Mouse (Mus musculus): ENCODE measurements around the gene Msln. TPM values are rescaled to one million over a fixed set of nuclear protein-coding genes. Genes with fewer than 3 reads are reported as not detected.
"Not testable (repeated sequence)": the region's sequence is repeated elsewhere in the genome, so short reads cannot be mapped to it uniquely, and the experiment has no call there.

The Msln gene
- polyA plus RNA-seq, 1 experiment from 2014 or later = 0.75 TPM

DNA sequence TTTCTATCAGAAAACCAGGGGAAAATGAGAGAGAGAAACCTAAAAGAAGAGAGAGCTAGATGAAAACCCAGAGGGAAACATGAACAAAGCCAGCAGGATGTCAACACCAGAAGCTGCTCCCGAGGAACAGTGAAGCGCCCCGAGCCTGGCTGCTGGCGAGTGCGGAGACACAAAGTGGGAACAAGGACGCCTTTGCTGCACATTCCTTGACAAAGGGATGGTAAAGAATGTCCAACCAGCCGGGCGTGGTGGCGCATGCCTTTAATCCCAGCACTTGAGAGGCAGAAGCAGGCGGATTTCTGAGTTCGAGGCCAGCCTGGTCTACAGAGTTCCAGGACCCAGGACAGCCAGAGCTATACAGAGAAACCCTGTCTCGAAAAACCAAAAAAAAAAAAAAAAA, 12.7 kb downstream of the Msln start:
- not testable (repeated sequence) for H3K9me3 ChIP-seq (replicated peaks); H3K36me3 ChIP-seq; H3K4me3 ChIP-seq; H3K4me1 ChIP-seq; H3K27me3 ChIP-seq; H3K4me2 ChIP-seq (replicated peaks); ATAC-seq (ENCODE audit: low FRiP score); H3K27ac ChIP-seq; H3K9ac ChIP-seq
- 71% methylated on average over 12 of the region's 12 CpGs for WGBS

DNA sequence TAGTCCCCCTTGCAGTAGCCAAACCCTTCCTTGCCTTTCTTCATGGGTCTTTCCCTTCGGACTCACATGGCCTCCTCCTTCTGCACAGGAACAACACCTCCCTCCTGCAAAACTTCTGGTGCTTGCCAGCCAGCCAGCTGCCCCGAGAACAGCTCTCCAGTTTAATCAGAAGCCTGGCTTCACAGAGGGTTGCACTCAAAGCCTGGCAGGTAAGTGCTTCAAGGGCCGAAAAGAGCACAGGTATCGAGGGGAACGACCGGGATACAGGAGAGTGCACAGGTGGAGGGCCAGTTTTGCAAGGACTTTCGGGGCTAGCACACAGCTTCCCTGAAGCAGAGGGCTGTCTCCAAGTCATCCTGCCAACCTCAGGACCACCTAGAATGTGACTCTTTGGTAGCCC, 15.3 kb downstream of the Msln start:
- Histone ChIP-seq H3K9me3 (replicated peaks) (no peaks in the 10 kb centered on the region), H3K9ac (no peak overlapping the region), H3K4me1 (no peaks in the 10 kb centered on the region), H3K4me2 (replicated peaks) (no peak overlapping the region), H3K4me3 (no peak overlapping the region), H3K27ac (no peak overlapping the region), H3K27me3 (no peaks in the 10 kb centered on the region; the same call in 1 of the 2 replicates), H3K36me3 (no peaks in the 10 kb centered on the region)
- 85% methylated on average over 7 of the region's 7 CpGs for WGBS
- no peak for ATAC-seq (ENCODE audit: low FRiP score)

DNA sequence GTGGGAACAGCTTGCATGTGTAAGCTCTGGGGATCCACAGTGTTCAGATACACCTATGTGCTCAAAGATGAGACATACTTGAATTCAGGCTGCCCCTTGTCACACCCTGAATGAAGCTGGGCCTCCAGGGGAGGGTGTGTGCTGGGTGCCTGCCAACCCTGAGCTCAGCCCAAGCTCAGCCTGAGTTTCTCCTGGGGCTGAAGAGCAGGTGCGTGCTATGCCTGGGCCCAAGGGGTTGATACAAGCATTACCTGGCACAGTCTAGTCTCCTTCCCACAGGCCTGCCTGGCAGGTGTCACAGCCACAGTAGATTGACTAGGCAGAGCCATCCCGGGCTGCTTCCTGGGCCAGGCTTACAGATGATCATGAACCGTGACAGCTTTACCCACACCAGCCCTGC, 18.4 kb downstream of the Msln start, which contains the start of gene Mslnl:
Mslnl (plus strand) TSS at position 298 of the 400 bp plus-strand sequence.
- Histone ChIP-seq H3K27ac (no peak within 1 kb of the TSS), H3K9ac (no peak within 1 kb of the TSS), H3K4me1 (no peaks in the 10 kb centered on the region), H3K4me3 (no peak within 1 kb of the TSS), H3K9me3 (replicated peaks) (no peaks in the 10 kb centered on the region), H3K4me2 (replicated peaks) (no peak within 1 kb of the TSS), H3K27me3 (no peaks in the 10 kb centered on the region), H3K36me3 (no peaks in the 10 kb centered on the region)
- no peak for ATAC-seq (ENCODE audit: low FRiP score)
- 85% methylated on average over 3 of the region's 3 CpGs for WGBS

DNA sequence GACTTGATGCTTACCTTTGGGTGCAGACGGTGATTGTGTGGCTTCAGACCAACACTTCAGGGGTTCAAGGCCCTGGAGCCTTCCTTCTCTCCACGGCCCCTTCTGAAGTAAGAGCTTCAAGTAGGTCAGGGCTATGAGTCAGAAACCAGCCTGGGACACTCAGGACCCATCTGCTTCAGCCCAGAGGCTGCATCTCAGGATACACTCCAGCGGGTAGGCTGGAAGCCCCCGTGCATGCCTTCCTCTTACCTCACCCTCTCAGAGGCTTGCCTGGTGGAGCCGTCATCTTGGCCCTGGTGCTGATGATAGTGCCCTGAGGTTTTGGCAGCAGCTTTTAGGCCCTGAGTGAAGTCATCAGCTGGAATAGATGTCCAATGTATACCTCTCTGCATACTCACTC, 18.9 kb downstream of the Msln start:
- no peaks in the 10 kb centered on the region for H3K9me3 ChIP-seq (replicated peaks)
- no peak overlapping the region for H3K9ac ChIP-seq
- WGBS = 80% methylated on average over 5 of the region's 5 CpGs
- no peaks in the 10 kb centered on the region for H3K27me3 ChIP-seq
- no peak overlapping the region for H3K4me2 ChIP-seq (replicated peaks)
- H3K36me3 ChIP-seq = 0 out of 2 replicates have a peak, but pooled peaks cover 2% of the 10 kb centered on the region
- H3K4me3 ChIP-seq = no peak overlapping the region
- no peak for ATAC-seq (ENCODE audit: low FRiP score)
- no peaks in the 10 kb centered on the region for H3K4me1 ChIP-seq
- H3K27ac ChIP-seq = no peak overlapping the region

DNA sequence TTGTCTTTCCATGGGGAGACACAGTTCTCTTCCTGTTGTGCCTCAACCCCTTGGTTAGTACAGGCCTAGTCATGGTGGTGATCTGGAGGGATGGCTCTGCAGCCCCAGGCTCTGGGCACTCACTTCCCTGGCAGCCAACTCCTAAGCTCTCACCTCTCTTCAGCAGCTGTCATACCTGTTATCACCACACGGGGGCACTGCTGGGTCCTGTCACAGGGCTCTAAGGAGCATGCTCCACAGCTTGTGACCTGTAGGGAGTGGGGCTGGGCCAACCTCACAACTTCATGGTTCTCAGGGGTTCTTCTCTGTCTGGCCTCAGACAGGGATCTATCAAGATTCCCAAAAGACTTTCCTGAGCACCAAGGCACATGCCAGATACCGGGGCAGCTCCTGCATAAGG, 22.1 kb downstream of the Msln start:
- H3K9ac ChIP-seq = no peak overlapping the region
- no peak overlapping the region for H3K4me2 ChIP-seq (replicated peaks)
- H3K9me3 ChIP-seq (replicated peaks) = no peaks in the 10 kb centered on the region
- no peaks in the 10 kb centered on the region for H3K27me3 ChIP-seq
- H3K27ac ChIP-seq = no peak overlapping the region
- no peak for ATAC-seq (ENCODE audit: low FRiP score)
- WGBS = 9% methylated on average over 2 of the region's 2 CpGs
- H3K4me3 ChIP-seq = no peak overlapping the region
- H3K4me1 ChIP-seq = peaks cover 13% of the 10 kb centered on the region
- 0 out of 2 replicates have a peak, but pooled peaks cover 3% of the 10 kb centered on the region for H3K36me3 ChIP-seq

DNA sequence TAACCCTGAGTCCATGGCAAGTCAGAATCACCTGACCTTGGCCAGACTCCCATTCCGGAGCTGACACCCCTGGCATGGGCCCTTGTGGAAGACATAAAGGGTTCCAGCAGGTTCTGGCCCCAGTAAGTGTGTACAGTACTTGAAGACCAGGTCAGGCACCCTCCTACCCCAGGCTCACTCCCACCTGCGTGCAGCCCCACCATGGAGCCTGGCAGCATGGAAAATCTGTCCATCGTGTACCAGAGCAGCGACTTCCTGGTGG, 26.2 kb downstream of the Msln start:
- peak overlapping the region; percentile 97 for H3K4me2 ChIP-seq (replicated peaks)
- no peaks in the 10 kb centered on the region for H3K27me3 ChIP-seq
- no peak; the same call in 1 of the 2 replicates for ATAC-seq (ENCODE audit: low FRiP score)
- H3K9me3 ChIP-seq (replicated peaks) = no peaks in the 10 kb centered on the region
- no peak overlapping the region; the same call in 1 of the 2 replicates for H3K27ac ChIP-seq
- 0 out of 2 replicates have a peak, but pooled peaks cover 3% of the 10 kb centered on the region for H3K36me3 ChIP-seq
- H3K4me3 ChIP-seq = peak overlapping the region; percentile 62
- H3K4me1 ChIP-seq = peaks cover 30% of the 10 kb centered on the region
- peak overlapping the region; percentile 87 for H3K9ac ChIP-seq
- WGBS = 23% methylated on average over 4 of the region's 4 CpGs

DNA sequence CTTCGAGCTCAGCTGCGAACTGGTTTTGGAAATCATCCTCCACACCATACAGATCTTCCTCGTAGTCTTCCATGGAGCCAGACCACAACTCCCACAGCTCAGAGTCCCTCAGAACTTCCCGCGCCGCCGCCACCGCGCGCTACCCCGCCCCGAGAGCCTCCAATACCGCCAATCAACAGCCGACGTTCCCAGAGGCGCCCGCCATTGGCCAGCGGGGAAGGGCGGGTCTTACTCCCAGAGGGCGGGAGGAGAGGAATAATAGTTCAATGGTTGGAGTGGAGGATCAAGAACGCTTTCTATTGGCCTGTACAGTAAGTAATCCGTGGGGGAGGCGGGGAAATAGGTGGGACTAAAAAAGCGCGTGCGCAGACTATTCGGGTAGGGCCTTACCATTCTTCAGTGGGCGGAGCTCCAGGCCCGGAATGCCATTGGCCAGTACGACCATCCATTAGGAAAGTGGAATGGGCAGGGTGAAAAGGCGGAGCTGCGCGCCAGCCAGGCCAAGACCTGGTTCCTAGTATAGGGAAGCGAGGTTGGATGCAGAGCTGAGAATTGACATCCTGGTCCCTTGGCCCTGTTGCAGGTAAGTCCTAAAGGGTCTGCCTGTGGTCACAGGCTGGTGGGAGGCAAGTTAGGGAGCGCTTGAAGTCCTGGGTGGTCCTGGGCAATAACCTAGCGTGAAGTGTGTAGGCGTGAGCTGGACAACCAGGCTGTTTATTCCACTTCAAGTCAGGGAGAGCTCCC, 26.7 kb downstream of the Msln start, which contains the start of the genes Chtf18 and Rpusd1:
Chtf18 (minus strand) TSS at position 155 of the 744 bp plus-strand sequence.
Rpusd1 (plus strand) TSS at position 406 of the 744 bp plus-strand sequence.
- Histone ChIP-seq H3K9ac (peak within 1 kb of the TSS; percentile 87), H3K9me3 (replicated peaks) (no peaks in the 10 kb centered on the region), H3K4me1 (peaks cover 30% of the 10 kb centered on the region), H3K36me3 (peaks cover 3% of the 10 kb centered on the region; the same call in 1 of the 2 replicates), H3K4me2 (replicated peaks) (peak within 1 kb of the TSS; percentile 97), H3K27ac (no peak within 1 kb of the TSS; the same call in 1 of the 2 replicates), H3K4me3 (peak within 1 kb of the TSS; percentile 62), H3K27me3 (no peaks in the 10 kb centered on the region)
- under 1% methylated on average over 37 of the region's 37 CpGs for WGBS
- ATAC-seq (ENCODE audit: low FRiP score) = peak; percentile 98

DNA sequence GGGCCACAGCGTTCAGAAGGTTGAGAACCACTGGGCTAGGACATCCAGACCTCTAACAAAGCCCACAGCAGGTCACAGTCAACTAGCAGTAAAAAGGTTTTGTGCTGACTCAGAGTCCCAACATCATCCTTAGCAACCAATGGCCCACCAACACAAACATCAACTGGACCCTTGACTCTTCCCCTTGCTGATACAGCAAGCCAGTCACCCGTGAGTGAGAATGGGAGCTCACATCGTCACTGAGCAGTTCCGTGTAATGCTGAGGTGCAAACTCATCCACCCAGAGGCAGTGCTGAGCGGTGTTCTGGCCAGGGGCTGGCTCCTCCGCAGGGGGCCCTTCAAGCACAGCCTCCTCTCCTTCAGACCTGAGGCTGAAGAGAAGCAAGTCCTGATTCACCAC, 28.9 kb downstream of the Msln start:
- Histone ChIP-seq H3K9me3 (replicated peaks) (no peaks in the 10 kb centered on the region), H3K4me2 (replicated peaks) (no peak overlapping the region), H3K36me3 (peaks cover 21% of the 10 kb centered on the region), H3K4me1 (peaks cover 30% of the 10 kb centered on the region), H3K9ac (no peak overlapping the region), H3K4me3 (no peak overlapping the region), H3K27me3 (no peaks in the 10 kb centered on the region), H3K27ac (no peak overlapping the region)
- 85% methylated on average over 6 of the region's 6 CpGs for WGBS
- ATAC-seq (ENCODE audit: low FRiP score) = no peak

DNA sequence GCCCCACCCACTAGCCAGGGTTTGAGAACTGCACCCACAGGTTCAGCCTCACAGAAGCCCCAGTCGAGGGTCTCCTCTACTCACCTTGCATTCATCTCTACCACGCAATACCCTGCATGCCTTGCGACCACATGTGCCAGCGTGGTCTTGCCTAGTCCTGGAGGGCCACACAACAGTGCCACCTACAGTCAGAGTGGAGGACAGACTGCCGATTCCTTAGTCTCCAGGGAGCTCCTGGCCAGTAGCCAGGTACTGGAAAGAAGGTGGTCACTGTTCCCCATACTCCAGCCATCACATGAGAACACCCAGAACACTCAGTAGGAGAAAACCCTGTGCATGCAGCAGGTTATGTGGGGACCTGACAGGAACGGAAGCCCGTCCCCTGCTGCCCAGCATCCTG, 30.3 kb downstream of the Msln start:
- H3K27me3 ChIP-seq = no peaks in the 10 kb centered on the region
- no peaks in the 10 kb centered on the region for H3K9me3 ChIP-seq (replicated peaks)
- H3K4me2 ChIP-seq (replicated peaks) = no peak overlapping the region
- H3K27ac ChIP-seq = no peak overlapping the region
- H3K4me3 ChIP-seq = no peak overlapping the region
- no peak for ATAC-seq (ENCODE audit: low FRiP score)
- no peak overlapping the region for H3K9ac ChIP-seq
- WGBS = 77% methylated on average over 7 of the region's 7 CpGs
- H3K36me3 ChIP-seq = peaks cover 31% of the 10 kb centered on the region
- H3K4me1 ChIP-seq = peaks cover 28% of the 10 kb centered on the region

DNA sequence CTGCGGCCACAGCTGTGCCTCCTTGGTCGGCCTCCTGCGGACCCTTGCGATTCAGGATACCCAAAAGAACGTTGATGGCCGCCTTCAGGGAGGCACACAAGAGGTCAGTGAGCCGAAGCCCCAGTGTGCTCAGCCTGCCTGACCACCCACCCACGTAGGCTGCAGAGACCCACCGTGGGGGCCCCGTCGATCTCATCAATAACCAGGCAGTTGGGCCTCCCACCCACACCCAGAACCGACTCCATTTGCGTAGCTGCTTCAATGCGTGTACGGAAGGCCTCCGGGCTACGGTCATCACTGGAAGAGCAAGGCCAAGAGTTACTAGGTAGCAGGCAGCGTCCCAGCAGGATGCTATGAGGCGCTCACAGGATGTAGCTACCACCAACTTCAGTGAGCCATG, 30.7 kb downstream of the Msln start:
- Histone ChIP-seq H3K9ac (no peak overlapping the region), H3K27ac (no peak overlapping the region), H3K9me3 (replicated peaks) (no peaks in the 10 kb centered on the region), H3K4me2 (replicated peaks) (no peak overlapping the region), H3K4me3 (no peak overlapping the region), H3K27me3 (peaks cover 4% of the 10 kb centered on the region), H3K4me1 (peaks cover 24% of the 10 kb centered on the region), H3K36me3 (peaks cover 32% of the 10 kb centered on the region)
- WGBS = 96% methylated on average over 19 of the region's 19 CpGs
- ATAC-seq (ENCODE audit: low FRiP score) = no peak

DNA sequence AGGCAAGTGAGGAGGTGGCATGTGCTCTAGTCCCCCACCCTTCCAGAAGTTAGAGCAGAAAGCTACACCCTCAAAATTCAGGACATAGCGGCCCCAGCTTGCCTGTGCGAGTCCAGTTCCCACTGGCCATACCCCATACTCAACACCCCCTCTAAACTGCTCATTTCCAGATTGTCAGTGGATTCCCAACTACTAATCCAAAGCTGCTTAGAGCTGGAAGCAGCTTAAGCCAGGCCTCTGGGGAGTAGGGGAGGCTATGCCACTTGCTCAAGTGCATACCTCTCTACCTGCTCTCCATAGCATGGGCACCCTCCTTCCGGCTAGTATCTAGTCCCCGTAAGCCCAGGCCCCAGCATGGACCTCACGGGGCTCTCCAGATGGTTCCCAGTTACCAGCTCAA, 32.7 kb downstream of the Msln start:
- Histone ChIP-seq H3K27ac (no peak overlapping the region), H3K27me3 (peaks cover 24% of the 10 kb centered on the region), H3K36me3 (peaks cover 32% of the 10 kb centered on the region), H3K9ac (no peak overlapping the region), H3K9me3 (replicated peaks) (no peaks in the 10 kb centered on the region), H3K4me3 (no peak overlapping the region), H3K4me2 (replicated peaks) (no peak overlapping the region), H3K4me1 (peaks cover 24% of the 10 kb centered on the region)
- 94% methylated on average over 5 of the region's 5 CpGs for WGBS
- ATAC-seq (ENCODE audit: low FRiP score) = no peak

DNA sequence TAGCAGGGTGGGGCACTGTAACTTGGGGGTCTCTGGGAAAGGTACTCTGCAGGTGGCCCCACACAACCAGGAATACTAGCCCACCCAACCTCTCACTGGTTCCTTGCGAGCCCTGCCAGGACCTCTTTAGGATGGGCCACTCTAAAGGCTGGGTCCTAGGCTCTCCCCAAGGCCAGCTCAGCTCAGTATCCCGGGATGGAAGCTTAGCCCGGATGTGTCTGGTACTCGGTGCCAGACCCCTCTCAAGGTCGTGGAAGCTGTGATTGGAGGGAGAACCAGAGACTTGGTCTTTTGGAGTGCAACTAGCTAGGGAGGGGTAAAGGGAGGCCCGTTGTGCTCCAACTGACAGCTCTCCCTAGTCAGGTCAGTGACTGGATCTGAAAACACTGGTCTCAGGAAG, 36.5 kb downstream of the Msln start:
- Histone ChIP-seq H3K4me1 (peaks cover 16% of the 10 kb centered on the region), H3K27ac (no peak overlapping the region), H3K9ac (peak overlapping the region; percentile 64), H3K4me3 (peak overlapping the region; percentile 39), H3K27me3 (peaks cover 44% of the 10 kb centered on the region), H3K36me3 (peaks cover 32% of the 10 kb centered on the region), H3K9me3 (replicated peaks) (no peaks in the 10 kb centered on the region), H3K4me2 (replicated peaks) (peak overlapping the region; percentile 65)
- ATAC-seq (ENCODE audit: low FRiP score) = no peak
- 9% methylated on average over 6 of the region's 6 CpGs for WGBS
